Mouse (Mus musculus) ES-E14 (cell line): ENCODE measurements at regions not wholly inside any gene's neighbourhood (a gene's known extent, or its start where the extent isn't known, plus 50 kb on each side); places are given as distances from the start of the nearest gene placed in this dataset.

Source experiments
- DNase-seq: peaks from one replicate; pipeline ENCODE4 v3.0.0-alpha.2; 2013; ENCODE audit warnings: low read depth, low spot score
- H3K27ac ChIP-seq: 2 replicates; pipeline ENCODE4 v1.5.1; 2012; ENCODE audit warnings: low read depth, mild to moderate bottlenecking, low read length, moderate library complexity, mixed read lengths; ENCODE audit not compliant: poor library complexity, insufficient read depth, severe bottlenecking
- H3K36me3 ChIP-seq: 2 replicates; pipeline ENCODE4 v1.6.1; 2012; ENCODE audit warnings: mild to moderate bottlenecking, low read length, moderate library complexity, mixed read lengths; ENCODE audit not compliant: control insufficient read depth, poor library complexity, insufficient read depth, severe bottlenecking
- H3K4me1 ChIP-seq, 2 experiments: fragments of 150-350 bp in 1 of 2; sonication (generic) in 1 of 2; 2 replicates each; pipeline ENCODE4 v1.6.1; 2012; ENCODE audit warnings: low read length in 2 of 2, mild to moderate bottlenecking in 1 of 2, mixed read lengths in 1 of 2; ENCODE audit not compliant: control insufficient read depth in 2 of 2, insufficient read depth in 2 of 2, poor library complexity in 1 of 2
- H3K4me3 ChIP-seq, 2 experiments: fragments of 150-350 bp in 1 of 2; sonication (generic) in 1 of 2; 2 replicates each; pipeline ENCODE4 v1.5.1; 2012; ENCODE audit warnings: low read length in 2 of 2, low read depth in 1 of 2, mild to moderate bottlenecking in 1 of 2, mixed read lengths in 1 of 2; ENCODE audit not compliant: insufficient read depth in 1 of 2, poor library complexity in 1 of 2, severe bottlenecking in 1 of 2
- H3K9ac ChIP-seq: 2 replicates; pipeline ENCODE4 v1.6.1; 2012; ENCODE audit warnings: low read depth, mild to moderate bottlenecking, low read length, mixed read lengths; ENCODE audit not compliant: poor library complexity, insufficient read depth, severe bottlenecking
- H3K9me3 ChIP-seq: fragments of 150-350 bp; sonication (generic); 2 replicates; pipeline ENCODE4 v1.6.1; 2012; ENCODE audit warnings: low read depth, mild to moderate bottlenecking, low read length; ENCODE audit not compliant: control insufficient read depth, insufficient read depth
- CHD2 ChIP-seq: IDR thresholded peaks from 2 replicates; pipeline ENCODE4 v1.6.1; 2014; ENCODE audit warnings: mild to moderate bottlenecking, low read depth, low read length, inconsistent platforms
- HCFC1 ChIP-seq: IDR thresholded peaks from 2 replicates; pipeline ENCODE4 v1.6.1; 2012; ENCODE audit warnings: low read length, inconsistent platforms, borderline replicate concordance; ENCODE audit not compliant: insufficient read depth
- MAFK ChIP-seq: IDR thresholded peaks from 2 replicates; pipeline ENCODE4 v1.6.1; 2014; ENCODE audit warnings: mild to moderate bottlenecking, low read depth, low read length, inconsistent platforms; ENCODE audit not compliant: insufficient read depth
- ZC3H11A ChIP-seq: IDR thresholded peaks from 2 replicates; pipeline ENCODE4 v1.6.1; 2012; ENCODE audit warnings: low read depth, mild to moderate bottlenecking, inconsistent platforms, low read length, borderline replicate concordance
- ZNF384 ChIP-seq: IDR thresholded peaks from 2 replicates; pipeline ENCODE4 v1.6.1; 2012; ENCODE audit warnings: low read depth, low read length, inconsistent platforms
- in situ Hi-C, 2 experiments: fragments of 600-800 bp; cut with MboI; formaldehyde crosslinking; loops; one replicate each; pipeline ENCODE4 v1.15.1; 2025; ENCODE audit warnings: low sequenced_read_pairs in 2 of 2, inconsistent platforms in 1 of 2; ENCODE audit not compliant: unreplicated experiment in 2 of 2

DNA sequence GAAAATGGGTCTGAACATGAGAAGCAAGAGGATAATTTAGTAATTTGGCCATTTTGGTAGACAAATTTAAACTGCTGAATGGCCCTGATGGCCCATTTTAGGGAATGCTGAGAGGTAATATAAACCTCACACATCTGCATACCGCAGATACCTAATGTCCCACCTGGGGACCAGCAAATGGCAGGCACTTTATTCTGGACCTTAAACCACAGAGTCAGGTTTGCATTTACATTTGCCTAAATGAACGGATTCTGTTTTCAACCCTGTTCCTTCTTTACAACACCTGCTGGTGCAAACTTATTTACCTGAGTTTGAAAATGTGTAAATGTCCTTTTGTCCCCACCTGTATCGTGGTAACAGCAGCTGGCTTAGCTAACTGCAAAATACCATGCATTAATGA, 516.4 kb downstream of the Nebl start:
- H3K9me3 ChIP-seq, result no peaks in the 10 kb centered on the region
- H3K4me1 ChIP-seq, result peaks cover 0 to 3% of the 10 kb centered on the region in 2 experiments; a peak in 1 of 4 replicates
- H3K9ac ChIP-seq, result no peak overlapping the region
- no peak for DNase-seq
- H3K27ac ChIP-seq, result no peak overlapping the region
- TF ChIP-seq ZC3H11A (no peak), ZNF384 (no peak), HCFC1 (no peak), CHD2 (no peak), MAFK (no peak)
- H3K4me3 ChIP-seq, result no peak overlapping the region
- no peaks in the 10 kb centered on the region for H3K36me3 ChIP-seq
- in situ Hi-C loops, result no loop called here

DNA sequence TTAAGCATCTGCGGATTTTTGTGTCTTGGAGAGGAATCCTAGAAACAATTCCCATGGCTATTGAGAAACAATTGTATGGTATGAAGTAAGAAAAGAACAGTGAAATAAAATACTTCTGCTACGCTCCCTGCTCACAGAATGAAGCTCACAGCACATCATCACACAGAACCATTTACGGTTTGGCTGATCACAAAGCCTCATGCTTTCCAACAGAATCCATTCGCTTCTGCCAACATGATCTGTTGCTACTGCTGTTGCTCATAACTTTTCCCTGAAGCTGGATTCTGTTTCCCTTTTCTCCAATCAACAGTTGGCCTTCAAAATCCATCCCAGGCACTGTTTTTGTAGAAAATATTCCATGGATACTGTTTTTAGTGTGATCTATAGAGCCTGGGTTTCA, 518.7 kb downstream of the Nebl start:
- peaks cover 0 to 3% of the 10 kb centered on the region in 2 experiments; a peak in 1 of 4 replicates for H3K4me1 ChIP-seq
- H3K36me3 ChIP-seq, result no peaks in the 10 kb centered on the region
- DNase-seq, result no peak
- H3K4me3 ChIP-seq, result no peak overlapping the region
- TF ChIP-seq ZNF384 (no peak), HCFC1 (no peak), MAFK (no peak), ZC3H11A (no peak), CHD2 (no peak)
- no peaks in the 10 kb centered on the region for H3K9me3 ChIP-seq
- in situ Hi-C loops, result no loop called here
- no peak overlapping the region for H3K9ac ChIP-seq
- no peak overlapping the region for H3K27ac ChIP-seq

DNA sequence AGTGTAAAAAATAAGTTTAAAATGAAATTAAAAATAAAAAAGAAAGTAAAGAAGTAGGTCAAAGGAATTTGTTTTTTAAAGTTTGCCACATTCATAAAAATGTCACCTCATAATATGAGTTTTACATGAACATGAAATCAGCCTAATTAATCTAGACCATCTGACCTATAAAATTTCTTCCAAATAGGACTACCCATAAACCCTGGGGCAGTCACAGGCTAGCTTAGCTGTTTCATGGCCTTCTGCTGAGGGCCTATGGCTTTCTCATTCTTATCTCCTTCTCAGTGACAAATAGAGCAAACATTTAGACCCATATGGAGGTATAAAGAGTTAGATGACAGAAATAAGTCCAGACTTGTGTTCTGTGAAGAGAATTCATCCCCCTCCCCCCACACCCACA, 520.2 kb downstream of the Nebl start:
- H3K27ac ChIP-seq, result no peak overlapping the region
- in situ Hi-C loops, result no loop called here
- H3K4me3 ChIP-seq, result no peak overlapping the region
- no peak overlapping the region for H3K9ac ChIP-seq
- TF ChIP-seq HCFC1 (no peak), CHD2 (no peak), MAFK (no peak), ZNF384 (no peak), ZC3H11A (no peak)
- H3K4me1 ChIP-seq, result no peaks in the 10 kb centered on the region
- H3K9me3 ChIP-seq, result no peaks in the 10 kb centered on the region
- DNase-seq, result no peak
- H3K36me3 ChIP-seq, result no peaks in the 10 kb centered on the region

DNA sequence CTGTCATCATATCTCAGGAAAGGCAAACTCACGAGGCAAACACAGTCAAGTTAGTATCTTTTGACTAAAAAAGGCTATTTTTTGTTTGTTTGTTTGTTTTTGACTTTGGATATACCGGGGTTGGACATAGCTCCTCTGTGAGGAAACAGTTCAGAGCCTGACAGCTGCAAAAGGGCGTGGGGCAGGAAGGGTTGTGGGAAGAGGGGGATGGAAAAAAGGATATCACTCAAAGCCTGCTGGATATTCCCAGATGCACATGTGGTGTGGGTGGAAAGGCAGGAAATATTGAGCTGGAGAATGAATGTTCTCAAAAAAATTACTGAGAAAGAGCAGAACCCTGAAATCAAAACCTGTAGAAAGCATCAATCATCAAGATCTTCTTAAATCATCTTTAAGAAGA, 537.7 kb downstream of the Nebl start:
- Histone ChIP-seq H3K36me3 (no peaks in the 10 kb centered on the region), H3K4me1 (no peaks in the 10 kb centered on the region), H3K27ac (no peak overlapping the region), H3K9me3 (no peaks in the 10 kb centered on the region), H3K9ac (no peak overlapping the region), H3K4me3 (no peak overlapping the region)
- in situ Hi-C loops, result no loop called here
- TF ChIP-seq HCFC1 (no peak), ZC3H11A (no peak), ZNF384 (no peak), MAFK (no peak), CHD2 (no peak)
- no peak for DNase-seq

DNA sequence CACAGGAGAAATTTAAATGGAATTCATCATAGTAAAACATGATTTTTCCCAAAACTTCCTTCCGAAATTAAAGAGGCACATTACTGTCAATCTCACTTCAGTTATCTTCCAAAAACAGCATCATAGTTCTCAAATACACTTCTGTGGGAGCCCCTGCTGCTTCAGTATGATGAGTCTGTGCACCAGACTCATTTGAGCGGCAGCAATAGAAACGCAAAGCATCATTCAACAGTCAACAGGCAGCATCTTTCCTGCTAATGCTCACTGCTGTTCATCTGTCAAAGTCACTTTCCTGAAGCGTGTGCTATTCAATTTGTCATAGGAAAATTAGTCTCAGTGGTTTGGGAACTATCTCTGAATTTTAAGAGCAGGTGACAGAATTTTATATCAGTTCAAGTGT, 542.1 kb downstream of the Nebl start:
- no peaks in the 10 kb centered on the region for H3K4me1 ChIP-seq
- in situ Hi-C loops, result no loop called here
- DNase-seq, result no peak
- no peaks in the 10 kb centered on the region for H3K9me3 ChIP-seq
- H3K9ac ChIP-seq, result no peak overlapping the region
- no peak overlapping the region for H3K27ac ChIP-seq
- H3K4me3 ChIP-seq, result no peak overlapping the region
- no peaks in the 10 kb centered on the region for H3K36me3 ChIP-seq
- TF ChIP-seq ZC3H11A, result no peak
- TF ChIP-seq MAFK, result no peak
- no peak for TF ChIP-seq CHD2
